Mouse (Mus musculus) liver, embryonic 16.5 days (tissue): Measurements from ENCODE around the gene Anp32a. TPM values are rescaled to one million over a fixed set of nuclear protein-coding genes. Genes with fewer than 3 reads are reported as not detected.

Experiments used
- ATAC-seq: fragments of 200-750 bp; cut with Nextera tagmentation; 2 replicates; pipeline ENCODE4 v1.8.0; 2017; ENCODE audit warnings: low read depth, mild to moderate bottlenecking, moderate number of reproducible peaks, moderate library complexity
- H3K27ac ChIP-seq: fragments of 300-500 bp; sonication (generic); 2 replicates; pipeline ENCODE4 v1.5.1; 2014; ENCODE audit warnings: mild to moderate bottlenecking, low read length
- H3K27me3 ChIP-seq: fragments of 300-500 bp; sonication (generic); 2 replicates; pipeline ENCODE4 v1.6.1; 2014; ENCODE audit warnings: low read depth, low read length, mixed read lengths; ENCODE audit not compliant: control insufficient read depth, insufficient read depth
- H3K36me3 ChIP-seq: fragments of 300-500 bp; sonication (generic); 2 replicates; pipeline ENCODE4 v1.6.1; 2014; ENCODE audit warnings: mild to moderate bottlenecking; ENCODE audit not compliant: control insufficient read depth, insufficient read depth
- H3K4me1 ChIP-seq: fragments of 300-500 bp; sonication (generic); 2 replicates; pipeline ENCODE4 v1.6.1; 2014; ENCODE audit warnings: low read depth, low read length, mixed read lengths; ENCODE audit not compliant: control insufficient read depth
- H3K4me2 ChIP-seq: fragments of 300-500 bp; sonication (generic); 2 replicates; pipeline ENCODE4 v1.6.1; 2014; ENCODE audit warnings: low read depth, low read length, mixed read lengths
- H3K4me3 ChIP-seq: fragments of 300-500 bp; sonication (generic); 2 replicates; pipeline ENCODE4 v1.5.1; 2014; ENCODE audit warnings: low read depth, mild to moderate bottlenecking, low read length
- H3K9ac ChIP-seq: fragments of 300-500 bp; sonication (generic); 2 replicates; pipeline ENCODE4 v1.6.1; 2014; ENCODE audit warnings: low read depth, low read length
- H3K9me3 ChIP-seq: fragments of 300-500 bp; sonication (generic); replicated peaks from 2 replicates; pipeline ENCODE4 v1.6.1; 2016; ENCODE audit warnings: low read length; ENCODE audit not compliant: control insufficient read depth
- WGBS: fragments of 180-500 bp; shearing (Covaris S2); extraction: QIAGEN DNeasy Blood & Tissue Kit; methylation state at CpG from one replicate; pipeline ENCODE4 v1.1.7; 2014; ENCODE audit not compliant: insufficient replicate concordance; 5-methylcytosine and 5-hydroxymethylcytosine counted together
- polyA plus RNA-seq: library from polyadenylated mRNA; unstranded; fragments of >200 nt; fragmentation: Nextera tagmentation; extraction: Ambion mirVana; gene quantifications from 2 replicates; pipeline ENCODE4 v1.2.1, GENCODE M21; 2015

Anp32a gene
- polyA plus RNA-seq, 1 experiment from 2014 or later, result 54.2 TPM

- H3K27me3 ChIP-seq, result no peaks in the 10 kb centered on the region
- H3K9me3 ChIP-seq, result no peaks in the 10 kb centered on the region
- H3K36me3 ChIP-seq, result no peaks in the 10 kb centered on the region
- H3K4me2 ChIP-seq, result no peak overlapping the region
- no peak for ATAC-seq
- H3K4me3 ChIP-seq, result no peak overlapping the region
- H3K27ac ChIP-seq, result no peak overlapping the region
- WGBS, result 43% methylated on average over 4 of the region's 6 CpGs
- no peak overlapping the region for H3K9ac ChIP-seq
- H3K4me1 ChIP-seq, result peaks cover 81% of the 10 kb centered on the region
Measured at GRCm38 (mm10) chr9:62364216-62364615, 23.1 kb downstream of the Anp32a start.

GRCm38 (mm10) chr9:62364831-62365230 is 23.7 kb downstream of the Anp32a start:
- peaks cover 87% of the 10 kb centered on the region for H3K4me1 ChIP-seq
- no peak overlapping the region for H3K4me3 ChIP-seq
- no peak for ATAC-seq
- H3K9me3 ChIP-seq, result no peaks in the 10 kb centered on the region
- WGBS, result 45% methylated on average over 7 of the region's 7 CpGs
- no peak overlapping the region for H3K9ac ChIP-seq
- H3K4me2 ChIP-seq, result no peak overlapping the region
- no peak overlapping the region for H3K27ac ChIP-seq
- no peaks in the 10 kb centered on the region for H3K27me3 ChIP-seq
- no peaks in the 10 kb centered on the region for H3K36me3 ChIP-seq

- Histone ChIP-seq H3K4me1 (peaks cover 91% of the 10 kb centered on the region), H3K27me3 (no peaks in the 10 kb centered on the region), H3K9ac (no peak overlapping the region), H3K9me3 (no peaks in the 10 kb centered on the region), H3K4me2 (no peak overlapping the region), H3K36me3 (no peaks in the 10 kb centered on the region), H3K27ac (no peak overlapping the region), H3K4me3 (no peak overlapping the region)
- 49% methylated on average over 8 of the region's 8 CpGs for WGBS
- no peak for ATAC-seq
Measured at GRCm38 (mm10) chr9:62365326-62366080, 24.4 kb downstream of the Anp32a start.

- H3K9ac ChIP-seq, result no peak overlapping the region
- ATAC-seq, result no peak
- H3K4me2 ChIP-seq, result peak overlapping the region; percentile 22; the same call in 1 of the 2 replicates
Measured at GRCm38 (mm10) chr9:62366478-62367458, 25.7 kb downstream of the Anp32a start.

GRCm38 (mm10) chr9:62367510-62368071 is 26.5 kb downstream of the Anp32a start:
- H3K27ac ChIP-seq, result peak overlapping the region; percentile 70
- WGBS, result 21% methylated on average over 10 of the region's 10 CpGs

More at GRCm38 (mm10) chr9:62366478-62367458, 25.7 kb downstream of the Anp32a start:
- Histone ChIP-seq H3K9me3 (no peaks in the 10 kb centered on the region), H3K4me3 (no peak overlapping the region), H3K36me3 (no peaks in the 10 kb centered on the region), H3K27ac (peak overlapping the region; percentile 70), H3K27me3 (no peaks in the 10 kb centered on the region), H3K4me1 (peaks cover 92% of the 10 kb centered on the region)
- 34% methylated on average over 23 of the region's 23 CpGs for WGBS

GRCm38 (mm10) chr9:62368256-62368905 is 27.3 kb downstream of the Anp32a start:
- Histone ChIP-seq H3K4me1 (peaks cover 86% of the 10 kb centered on the region), H3K36me3 (0 out of 2 replicates have a peak, but pooled peaks cover 3% of the 10 kb centered on the region), H3K27ac (no peak overlapping the region; the same call in 1 of the 2 replicates), H3K4me3 (no peak overlapping the region), H3K4me2 (no peak overlapping the region), H3K27me3 (no peaks in the 10 kb centered on the region), H3K9ac (no peak overlapping the region), H3K9me3 (no peaks in the 10 kb centered on the region)
- WGBS, result 73% methylated on average over 6 of the region's 6 CpGs
- ATAC-seq, result no peak

More at GRCm38 (mm10) chr9:62367510-62368071, 26.5 kb downstream of the Anp32a start:
- Histone ChIP-seq H3K9me3 (no peaks in the 10 kb centered on the region), H3K27me3 (no peaks in the 10 kb centered on the region), H3K9ac (no peak overlapping the region), H3K36me3 (0 out of 2 replicates have a peak, but pooled peaks cover 3% of the 10 kb centered on the region), H3K4me1 (peaks cover 86% of the 10 kb centered on the region), H3K4me3 (no peak overlapping the region), H3K4me2 (peak overlapping the region; percentile 5; the same call in 1 of the 2 replicates)
- no peak for ATAC-seq

GRCm38 (mm10) chr9:62369172-62369571 is 28.1 kb downstream of the Anp32a start:
- no peak for ATAC-seq
- Histone ChIP-seq H3K4me1 (peaks cover 82% of the 10 kb centered on the region), H3K27ac (no peak overlapping the region), H3K9ac (no peak overlapping the region), H3K9me3 (no peaks in the 10 kb centered on the region), H3K4me2 (no peak overlapping the region), H3K27me3 (no peaks in the 10 kb centered on the region), H3K36me3 (0 out of 2 replicates have a peak, but pooled peaks cover 3% of the 10 kb centered on the region), H3K4me3 (no peak overlapping the region)
- WGBS, result 65% methylated on average over 6 of the region's 6 CpGs

- no peak overlapping the region for H3K4me2 ChIP-seq
- no peak overlapping the region for H3K4me3 ChIP-seq
- H3K27me3 ChIP-seq, result no peaks in the 10 kb centered on the region
- H3K27ac ChIP-seq, result no peak overlapping the region
- WGBS, result 36% methylated on average over 9 of the region's 9 CpGs
- no peak for ATAC-seq
- peaks cover 78% of the 10 kb centered on the region for H3K4me1 ChIP-seq
- no peaks in the 10 kb centered on the region for H3K9me3 ChIP-seq
- 0 out of 2 replicates have a peak, but pooled peaks cover 3% of the 10 kb centered on the region for H3K36me3 ChIP-seq
- H3K9ac ChIP-seq, result no peak overlapping the region
Measured at GRCm38 (mm10) chr9:62370186-62370585, 29.1 kb downstream of the Anp32a start.
